Mouse (Mus musculus) heart, embryonic 13.5 days (tissue): Measurements from ENCODE around the gene Cyba. TPM values are rescaled to one million over a fixed set of nuclear protein-coding genes. Genes with fewer than 3 reads are reported as not detected.
A peak's percentile ranks its signal among the peaks of the same experiment; 100 is the strongest.

Experiments
- ATAC-seq: fragments of 200-750 bp; cut with Nextera tagmentation; 2 replicates; pipeline ENCODE4 v1.8.0; 2017; ENCODE audit warnings: moderate TSS enrichment; ENCODE audit not compliant: insufficient number of reproducible peaks, low FRiP score, low TSS enrichment; ENCODE audit errors: extremely low read depth
- H3K27ac ChIP-seq: fragments of 300-500 bp; sonication (generic); replicated peaks from 2 replicates; pipeline ENCODE4 v1.5.1; 2015; ENCODE audit warnings: moderate library complexity, mild to moderate bottlenecking, inconsistent platforms
- H3K27me3 ChIP-seq: fragments of 300-500 bp; sonication (generic); replicated peaks from 2 replicates; pipeline ENCODE4 v1.6.1; 2015; ENCODE audit warnings: mild to moderate bottlenecking, inconsistent platforms
- H3K36me3 ChIP-seq: fragments of 300-500 bp; sonication (generic); 2 replicates; pipeline ENCODE4 v1.6.1; 2015; ENCODE audit warnings: mild to moderate bottlenecking, inconsistent platforms
- H3K4me1 ChIP-seq: fragments of 300-500 bp; sonication (generic); 2 replicates; pipeline ENCODE4 v1.6.1; 2015; ENCODE audit warnings: inconsistent platforms
- H3K4me2 ChIP-seq: fragments of 300-500 bp; sonication (generic); 2 replicates; pipeline ENCODE4 v1.6.1; 2015; ENCODE audit warnings: inconsistent platforms, mild to moderate bottlenecking, moderate library complexity
- H3K4me3 ChIP-seq: fragments of 300-500 bp; sonication (generic); 2 replicates; pipeline ENCODE4 v1.5.1; 2015; ENCODE audit warnings: moderate library complexity, mild to moderate bottlenecking, inconsistent platforms
- H3K9ac ChIP-seq: fragments of 300-500 bp; sonication (generic); 2 replicates; pipeline ENCODE4 v1.6.1; 2015; ENCODE audit warnings: inconsistent platforms, mild to moderate bottlenecking, moderate library complexity
- H3K9me3 ChIP-seq: fragments of 300-500 bp; sonication (generic); 2 replicates; pipeline ENCODE4 v1.6.1; 2016; ENCODE audit warnings: inconsistent platforms
- WGBS: fragments of 180-500 bp; shearing (Covaris S2); methylation state at CpG from one replicate; pipeline ENCODE4 v1.1.7; 2015; ENCODE audit warnings: mixed read lengths; 5-methylcytosine and 5-hydroxymethylcytosine counted together
- polyA plus RNA-seq: library from polyadenylated mRNA; unstranded; fragments of >200 nt; fragmentation: Nextera tagmentation; extraction: Ambion mirVana; gene quantifications from 2 replicates; pipeline ENCODE4 v1.2.1, GENCODE M21; 2015

The Cyba gene
- polyA plus RNA-seq, 1 experiment from 2014 or later: 170 TPM

DNA sequence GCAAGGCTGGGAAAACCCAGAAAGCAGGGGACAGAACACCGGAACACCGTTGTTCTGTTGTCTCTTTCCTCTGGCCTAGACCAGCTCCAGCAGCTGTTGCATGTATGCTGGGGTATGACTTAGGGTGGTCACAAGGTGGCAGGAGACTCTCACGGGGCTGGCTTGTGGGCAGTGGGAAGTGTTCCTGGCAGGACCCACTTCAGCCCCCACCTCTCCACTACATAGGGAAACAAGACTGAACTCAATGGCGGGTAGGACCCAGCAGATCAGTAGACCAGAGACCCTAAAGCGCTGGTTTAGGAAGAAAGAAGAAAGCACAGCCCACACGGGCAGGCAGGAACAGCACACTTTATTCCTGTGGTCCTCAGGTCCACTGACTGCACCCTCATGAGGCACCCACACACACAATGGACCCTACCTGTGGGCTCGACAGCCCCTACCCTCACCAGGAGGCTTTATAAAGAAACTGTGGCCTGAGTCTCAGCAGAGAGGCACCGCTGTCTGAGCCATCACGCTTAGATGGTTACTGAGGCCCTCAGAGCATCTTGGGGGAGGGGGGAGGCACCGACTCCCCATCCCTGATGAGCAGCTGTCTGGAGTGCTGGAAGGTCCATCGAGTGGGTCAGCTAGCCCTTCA, 657 bp upstream of the Cyba start:
- ATAC-seq: peak; percentile 1; the same call in 1 of the 2 replicates
- WGBS: 63% methylated on average over 11 of the region's 11 CpGs

DNA sequence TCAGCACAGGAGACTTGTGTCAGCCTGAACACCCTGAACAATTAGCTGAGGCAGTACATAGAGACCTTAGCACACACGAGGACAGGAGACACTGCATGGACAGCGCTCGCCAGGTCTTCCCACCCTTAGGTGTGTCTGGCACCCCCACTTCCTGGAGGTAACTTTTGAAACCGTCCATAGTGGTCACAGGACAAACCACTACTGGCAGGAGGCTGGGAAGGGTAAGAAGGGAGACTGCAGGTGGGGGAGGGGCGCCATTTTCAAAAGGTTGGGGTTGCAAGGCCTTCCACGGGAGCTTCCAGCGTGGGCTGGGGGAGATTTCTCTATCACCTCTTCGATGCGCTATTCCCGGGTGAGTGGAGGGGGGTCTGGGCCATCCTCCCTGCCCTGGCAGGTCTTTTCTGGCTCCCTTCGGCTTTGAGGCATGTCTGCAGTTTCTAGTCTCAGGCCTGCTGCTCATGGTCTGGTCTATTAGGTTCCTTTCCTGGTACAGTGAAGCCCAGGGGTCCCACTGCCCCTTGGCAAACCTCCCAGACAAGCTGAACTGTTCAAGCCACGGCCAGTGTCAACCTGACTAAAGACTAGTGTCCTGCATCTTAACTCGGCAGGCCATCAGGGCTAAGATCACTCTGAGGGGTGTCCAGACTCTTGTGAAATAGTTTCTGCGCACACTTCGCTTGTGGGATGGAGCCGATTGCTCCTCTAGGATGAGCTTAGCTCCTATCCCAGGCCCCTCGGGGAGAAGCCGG, 862 bp downstream of the Cyba start:
- peak overlapping the region; percentile 88 for H3K9ac ChIP-seq
- H3K36me3 ChIP-seq: peaks cover 38% of the 10 kb centered on the region
- no peak for ATAC-seq
- peak overlapping the region; percentile 71 for H3K27ac ChIP-seq
- peak overlapping the region; percentile 90 for H3K4me2 ChIP-seq
- H3K27me3 ChIP-seq: no peaks in the 10 kb centered on the region
- WGBS: 28% methylated on average over 18 of the region's 18 CpGs
- peak overlapping the region; percentile 68 for H3K4me3 ChIP-seq
- H3K4me1 ChIP-seq: peaks cover 19% of the 10 kb centered on the region
- H3K9me3 ChIP-seq: no peaks in the 10 kb centered on the region

More for the DNA sequence above, 657 bp upstream of the Cyba start:
- Histone ChIP-seq H3K27ac (peak overlapping the region; percentile 71; the same call in 1 of the 2 replicates), H3K4me1 (peaks cover 29% of the 10 kb centered on the region), H3K27me3 (no peaks in the 10 kb centered on the region), H3K4me2 (peak overlapping the region; percentile 90), H3K9me3 (no peaks in the 10 kb centered on the region), H3K4me3 (peak overlapping the region; percentile 68), H3K36me3 (peaks cover 51% of the 10 kb centered on the region), H3K9ac (peak overlapping the region; percentile 88)

DNA sequence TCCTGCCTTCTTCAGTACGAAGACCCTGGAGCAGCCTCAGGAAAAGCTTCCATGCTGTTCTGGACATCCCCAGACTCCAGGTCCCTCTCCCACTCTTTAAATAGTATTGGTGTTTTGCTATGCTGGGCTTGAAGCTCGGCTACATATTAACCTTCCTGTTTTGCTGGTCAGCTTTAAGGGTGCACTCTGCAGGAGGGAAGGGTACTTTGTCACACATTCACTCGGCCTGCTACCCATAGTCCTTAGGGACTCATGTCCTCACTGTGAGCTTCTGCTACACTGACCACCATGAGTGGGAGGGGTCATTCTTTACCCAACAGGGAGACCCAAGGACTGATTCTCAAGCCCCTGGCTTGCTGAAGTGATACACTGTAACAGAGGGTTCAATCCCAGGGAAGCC, 2.1 kb downstream of the Cyba start:
- Histone ChIP-seq H3K4me3 (no peak overlapping the region), H3K4me2 (no peak overlapping the region), H3K27me3 (no peaks in the 10 kb centered on the region), H3K9ac (no peak overlapping the region), H3K27ac (no peak overlapping the region), H3K4me1 (peaks cover 19% of the 10 kb centered on the region), H3K36me3 (peaks cover 27% of the 10 kb centered on the region), H3K9me3 (no peaks in the 10 kb centered on the region)
- WGBS: 65% methylated on average over 3 of the region's 3 CpGs
- ATAC-seq: no peak

DNA sequence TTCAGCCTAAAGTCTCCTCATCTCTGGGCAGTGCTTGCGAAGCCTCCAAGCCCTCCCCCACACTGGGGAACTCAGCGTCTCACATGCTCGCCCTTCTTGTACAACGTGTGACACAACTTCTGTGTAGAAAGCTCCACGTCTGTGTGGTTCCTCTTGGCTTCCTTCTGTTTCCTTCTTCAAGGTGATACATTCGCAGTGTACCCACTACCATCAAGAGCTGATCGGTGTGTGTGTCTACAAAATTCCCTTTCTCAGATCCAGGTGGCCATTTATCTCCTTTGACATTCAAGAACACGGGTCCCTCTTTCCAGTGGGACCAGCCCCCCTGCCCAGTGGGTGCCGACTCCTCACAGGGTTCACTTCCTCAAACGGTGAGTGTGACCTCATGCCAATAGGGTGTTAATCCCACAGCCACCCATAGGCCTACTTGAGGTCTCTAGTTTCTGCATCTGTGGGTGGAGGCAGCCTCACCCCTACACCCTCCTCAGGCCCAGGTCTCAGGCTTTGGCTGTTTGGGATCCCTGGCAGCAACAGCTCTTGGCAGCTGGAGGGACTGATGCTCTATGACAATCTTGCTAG, 2.6 kb downstream of the Cyba start:
- 74% methylated on average over 10 of the region's 10 CpGs for WGBS
- Histone ChIP-seq H3K9ac (no peak overlapping the region), H3K36me3 (peaks cover 26% of the 10 kb centered on the region), H3K4me3 (no peak overlapping the region), H3K27ac (no peak overlapping the region), H3K4me1 (peaks cover 19% of the 10 kb centered on the region), H3K4me2 (no peak overlapping the region), H3K27me3 (no peaks in the 10 kb centered on the region), H3K9me3 (no peaks in the 10 kb centered on the region)
- no peak for ATAC-seq

DNA sequence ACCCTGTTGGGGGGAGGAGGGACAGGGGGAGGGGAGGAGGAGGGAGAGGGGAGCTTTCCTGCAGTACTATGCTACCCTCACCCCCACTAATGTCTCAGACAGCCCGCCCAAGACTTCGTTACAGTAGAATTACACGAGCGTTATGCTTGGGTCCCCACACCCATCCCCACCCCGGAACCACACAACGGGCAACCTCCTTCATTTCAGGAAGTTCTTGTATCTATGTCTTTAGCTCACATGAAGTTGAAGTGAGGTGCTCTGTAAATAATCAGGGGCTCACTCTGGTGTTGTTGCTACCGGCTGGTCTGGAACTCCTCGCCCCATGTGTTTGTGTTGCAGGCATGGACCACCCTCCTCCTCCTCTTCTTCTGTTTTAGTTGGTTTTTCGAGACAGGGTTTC, 4.6 kb downstream of the Cyba start:
- Histone ChIP-seq H3K9ac (no peak overlapping the region), H3K4me2 (no peak overlapping the region), H3K27me3 (no peaks in the 10 kb centered on the region), H3K4me1 (peaks cover 30% of the 10 kb centered on the region), H3K27ac (no peak overlapping the region), H3K4me3 (no peak overlapping the region), H3K36me3 (peaks cover 9% of the 10 kb centered on the region), H3K9me3 (no peaks in the 10 kb centered on the region)
- no peak for ATAC-seq
- WGBS: 81% methylated on average over 9 of the region's 9 CpGs

DNA sequence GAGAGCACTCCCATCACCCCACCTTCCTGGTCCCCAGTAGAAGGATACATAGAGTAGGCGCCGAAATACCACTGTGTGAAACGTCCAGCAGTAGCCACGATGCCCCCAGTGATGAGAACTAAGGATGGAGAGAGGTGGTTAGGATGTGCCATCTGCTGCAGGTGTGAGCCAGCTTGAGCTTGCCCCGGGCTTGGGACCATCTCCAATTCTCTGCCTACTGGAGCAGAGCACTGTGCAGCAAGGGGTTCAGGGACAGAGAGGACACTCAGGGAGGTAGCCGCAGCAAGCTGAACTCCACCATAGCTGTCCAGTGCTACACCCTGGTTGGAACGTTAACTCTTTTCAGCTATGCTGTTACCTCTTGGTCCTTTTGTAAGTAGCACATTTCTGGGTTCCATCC, 5.1 kb downstream of the Cyba start:
- H3K4me2 ChIP-seq: no peak overlapping the region
- H3K27me3 ChIP-seq: no peaks in the 10 kb centered on the region
- H3K9me3 ChIP-seq: no peaks in the 10 kb centered on the region
- H3K4me1 ChIP-seq: peaks cover 24% of the 10 kb centered on the region
- no peak for ATAC-seq
- no peak overlapping the region for H3K27ac ChIP-seq
- WGBS: 85% methylated on average over 7 of the region's 7 CpGs
- peaks cover 9% of the 10 kb centered on the region for H3K36me3 ChIP-seq
- H3K4me3 ChIP-seq: no peak overlapping the region
- H3K9ac ChIP-seq: no peak overlapping the region

DNA sequence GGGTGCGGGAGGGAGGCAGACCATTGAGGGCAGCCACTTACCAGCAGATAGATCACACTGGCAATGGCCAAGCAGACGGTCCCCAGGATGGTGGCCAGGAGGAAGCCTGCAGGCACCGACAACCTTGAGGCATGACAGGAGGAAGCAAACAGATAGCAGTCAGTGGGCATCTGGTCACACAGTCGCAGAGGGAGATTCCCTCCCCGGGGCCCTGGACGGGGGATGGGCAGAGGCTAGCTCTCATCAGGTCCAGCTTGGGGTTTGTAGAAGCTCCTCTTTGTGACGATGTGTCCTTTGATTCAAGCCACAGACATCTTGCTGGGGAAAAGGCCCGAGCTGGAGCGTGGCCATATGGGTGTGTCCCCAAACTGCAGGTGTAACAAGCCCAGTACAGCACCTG, 6.6 kb downstream of the Cyba start:
- Histone ChIP-seq H3K9ac (no peak overlapping the region), H3K9me3 (no peaks in the 10 kb centered on the region), H3K4me1 (peaks cover 12% of the 10 kb centered on the region), H3K4me2 (no peak overlapping the region), H3K27ac (no peak overlapping the region), H3K36me3 (peaks cover 9% of the 10 kb centered on the region), H3K4me3 (no peak overlapping the region), H3K27me3 (no peaks in the 10 kb centered on the region)
- 0 out of 2 replicates have a peak, but pooled peaks have one; percentile 15 for ATAC-seq
- 62% methylated on average over 9 of the region's 9 CpGs for WGBS

DNA sequence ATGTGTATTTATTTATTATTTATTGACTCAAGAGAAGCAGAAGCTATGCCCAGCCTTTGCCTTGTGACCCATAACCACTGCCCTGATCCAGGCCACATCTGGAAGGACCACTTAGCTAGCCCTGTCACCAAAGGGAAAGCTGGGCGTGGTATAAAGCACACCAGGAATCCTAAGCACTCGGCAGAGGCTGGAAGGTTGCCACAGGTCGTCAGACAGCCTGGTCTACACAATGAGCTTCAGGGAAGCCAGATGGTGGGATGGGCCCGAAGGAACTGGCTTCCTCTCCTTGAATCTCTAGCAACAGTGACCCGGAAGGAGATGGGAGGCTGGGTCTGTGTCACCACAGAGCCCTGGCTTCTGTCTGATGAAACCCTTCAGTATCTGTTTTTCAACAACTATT, 9.1 kb downstream of the Cyba start:
- H3K9me3 ChIP-seq: no peaks in the 10 kb centered on the region
- H3K36me3 ChIP-seq: peaks cover 9% of the 10 kb centered on the region
- ATAC-seq: no peak
- H3K4me3 ChIP-seq: no peak overlapping the region
- H3K27me3 ChIP-seq: no peaks in the 10 kb centered on the region
- 28% methylated on average over 5 of the region's 5 CpGs for WGBS
- H3K27ac ChIP-seq: no peak overlapping the region; the same call in 1 of the 2 replicates
- peaks cover 23% of the 10 kb centered on the region for H3K4me1 ChIP-seq
- H3K4me2 ChIP-seq: no peak overlapping the region
- H3K9ac ChIP-seq: no peak overlapping the region

DNA sequence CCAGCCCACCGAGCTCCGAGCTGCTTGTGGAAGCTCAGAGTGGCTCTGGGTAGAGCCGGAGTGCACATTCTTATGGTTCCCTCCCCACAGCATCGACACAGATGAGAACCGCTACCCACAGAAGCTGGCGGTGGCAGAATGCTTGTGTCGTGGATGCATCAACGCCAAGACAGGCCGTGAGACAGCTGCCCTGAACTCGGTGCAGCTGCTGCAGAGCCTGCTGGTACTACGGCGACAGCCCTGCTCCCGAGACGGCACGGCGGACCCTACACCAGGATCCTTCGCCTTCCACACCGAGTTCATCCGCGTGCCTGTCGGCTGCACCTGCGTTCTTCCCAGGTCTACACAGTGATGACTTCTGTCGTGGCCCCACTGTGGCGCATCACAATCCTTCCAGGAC, 9.5 kb downstream of the Cyba start:
- WGBS: 80% methylated on average over 24 of the region's 24 CpGs
- no peak overlapping the region for H3K4me3 ChIP-seq
- no peak overlapping the region for H3K27ac ChIP-seq
- H3K4me2 ChIP-seq: no peak overlapping the region
- no peaks in the 10 kb centered on the region for H3K27me3 ChIP-seq
- H3K9me3 ChIP-seq: no peaks in the 10 kb centered on the region
- no peak for ATAC-seq
- no peak overlapping the region for H3K9ac ChIP-seq
- H3K4me1 ChIP-seq: peaks cover 23% of the 10 kb centered on the region
- peaks cover 13% of the 10 kb centered on the region for H3K36me3 ChIP-seq

DNA sequence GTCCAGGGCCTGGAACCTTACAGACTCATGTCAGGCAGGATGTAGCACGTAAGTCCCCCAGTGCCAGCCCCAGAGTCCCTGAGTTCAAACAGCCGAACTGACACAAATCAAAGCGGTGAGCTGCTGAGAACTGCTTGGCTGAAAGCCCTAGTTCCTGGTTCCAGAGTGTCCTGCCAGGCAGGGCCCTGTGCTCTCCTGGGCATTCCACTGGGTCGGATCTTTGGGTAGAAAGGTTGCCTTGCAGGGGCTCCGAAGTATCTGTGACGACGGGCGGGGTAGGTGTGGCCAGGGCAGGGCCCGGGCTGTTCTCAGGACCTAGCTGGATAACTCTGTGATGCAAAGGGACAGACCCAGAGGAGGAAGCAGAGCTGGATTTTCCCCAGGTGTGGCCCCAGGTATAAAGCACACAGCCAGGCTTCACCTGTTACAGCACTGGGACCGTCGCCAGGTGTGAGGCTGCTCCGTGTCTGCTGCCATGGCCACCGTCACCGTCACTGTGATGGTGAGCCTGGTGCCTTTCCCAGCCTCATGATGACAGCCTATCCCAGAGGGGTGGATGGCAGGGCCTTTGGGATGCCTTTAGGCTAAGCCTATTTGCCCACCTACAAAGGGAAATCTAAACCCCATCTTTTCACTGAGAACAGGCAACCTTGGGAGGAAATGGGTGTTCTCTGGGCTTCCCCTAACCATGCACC, 11.2 kb downstream of the Cyba start, which contains the start of gene Il17c:
TSS of gene Il17c (plus strand) at position 645 of the 695 bp plus-strand sequence.
- no peak for ATAC-seq
- Histone ChIP-seq H3K4me1 (peaks cover 23% of the 10 kb centered on the region), H3K4me3 (no peak within 1 kb of the TSS), H3K27me3 (no peaks in the 10 kb centered on the region), H3K4me2 (no peak within 1 kb of the TSS), H3K9ac (no peak within 1 kb of the TSS), H3K9me3 (no peaks in the 10 kb centered on the region), H3K36me3 (peaks cover 29% of the 10 kb centered on the region), H3K27ac (no peak within 1 kb of the TSS)
- 79% methylated on average over 14 of the region's 14 CpGs for WGBS
